Mouse (Mus musculus) T-cell, adult 2 months (primary cell): Measurements from ENCODE around the gene Slc32a1.

Source experiments
- DNase-seq: peaks from one replicate; pipeline ENCODE4 v3.0.0; 2022; ENCODE audit warnings: low spot score

The Slc32a1 gene

DNA sequence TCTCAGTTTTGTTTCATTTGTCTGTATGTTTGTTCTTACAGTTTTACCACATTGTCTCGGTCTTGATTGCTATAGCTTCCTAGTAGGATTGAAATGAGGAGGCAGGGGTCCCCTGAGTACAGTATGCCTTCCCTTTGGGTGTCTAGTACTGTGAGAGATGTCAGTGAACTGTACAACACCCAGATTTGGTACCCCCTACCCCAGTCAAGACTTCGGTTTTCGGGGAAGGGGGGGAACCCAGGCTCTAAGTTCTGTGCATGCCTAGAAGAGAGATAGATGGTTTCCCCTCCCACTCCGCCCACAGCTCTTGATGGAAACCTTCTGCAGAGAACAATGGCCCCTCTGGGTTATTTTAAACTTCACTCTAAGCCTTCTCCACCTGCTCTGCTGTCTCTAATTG, 54.5 kb downstream of the Slc32a1 start, which contains the start of gene Ppp1r16b:
Ppp1r16b (plus strand) TSS at position 301 of the 400 bp plus-strand sequence.
- no peak for DNase-seq
